Mouse (Mus musculus) midbrain, embryonic 12.5 days (tissue): Measurements from ENCODE around the gene Eif4a3. TPM values are rescaled to one million over a fixed set of nuclear protein-coding genes. Genes with fewer than 3 reads are reported as not detected.
"Not testable (repeated sequence)": the region's sequence is repeated elsewhere in the genome, so short reads cannot be mapped to it uniquely, and the experiment has no call there.

Experiments
- ATAC-seq: fragments of 200-750 bp; cut with Nextera tagmentation; 2 replicates; pipeline ENCODE4 v1.8.0; 2017; ENCODE audit warnings: low read depth, moderate TSS enrichment, moderate library complexity; ENCODE audit not compliant: low FRiP score
- H3K27ac ChIP-seq: fragments of 300-500 bp; sonication (generic); replicated peaks from 2 replicates; pipeline ENCODE4 v1.5.1; 2016; ENCODE audit warnings: mild to moderate bottlenecking
- H3K27me3 ChIP-seq: fragments of 300-500 bp; sonication (generic); 2 replicates; pipeline ENCODE4 v1.6.1; 2016; ENCODE audit warnings: mild to moderate bottlenecking
- H3K36me3 ChIP-seq: fragments of 300-500 bp; sonication (generic); 2 replicates; pipeline ENCODE4 v1.6.1; 2016
- H3K4me1 ChIP-seq: fragments of 300-500 bp; sonication (generic); 2 replicates; pipeline ENCODE4 v1.6.1; 2016
- H3K4me2 ChIP-seq: fragments of 300-500 bp; sonication (generic); replicated peaks from 2 replicates; pipeline ENCODE4 v1.6.1; 2016; ENCODE audit warnings: mild to moderate bottlenecking, moderate library complexity
- H3K4me3 ChIP-seq: fragments of 300-500 bp; sonication (generic); 2 replicates; pipeline ENCODE4 v1.5.1; 2016; ENCODE audit warnings: mild to moderate bottlenecking
- H3K9ac ChIP-seq: fragments of 300-500 bp; sonication (generic); replicated peaks from 2 replicates; pipeline ENCODE4 v1.6.1; 2016; ENCODE audit warnings: mild to moderate bottlenecking, moderate library complexity
- H3K9me3 ChIP-seq: fragments of 300-500 bp; sonication (generic); 2 replicates; pipeline ENCODE4 v1.6.1; 2016; ENCODE audit warnings: mild to moderate bottlenecking
- WGBS: fragments of 180-500 bp; shearing (Covaris S2); methylation state at CpG from one replicate; pipeline ENCODE4 v1.1.7; 2016; 5-methylcytosine and 5-hydroxymethylcytosine counted together
- polyA plus RNA-seq: library from polyadenylated mRNA; unstranded; fragments of >200 nt; fragmentation: Nextera tagmentation; extraction: Ambion mirVana; gene quantifications from 2 replicates; pipeline ENCODE4 v1.2.1, GENCODE M21; 2016

Gene Eif4a3
- polyA plus RNA-seq, 1 experiment from 2014 or later, result 341 TPM

- no peaks in the 10 kb centered on the region for H3K36me3 ChIP-seq
- no peak overlapping the region for H3K9ac ChIP-seq
- no peaks in the 10 kb centered on the region; the same call in 1 of the 2 replicates for H3K27me3 ChIP-seq
- H3K9me3 ChIP-seq, result no peaks in the 10 kb centered on the region
- 85% methylated on average over 17 of the region's 17 CpGs for WGBS
- H3K4me1 ChIP-seq, result no peaks in the 10 kb centered on the region
- no peak for ATAC-seq
- H3K4me2 ChIP-seq, result no peak overlapping the region
- no peak overlapping the region for H3K27ac ChIP-seq
- H3K4me3 ChIP-seq, result no peak overlapping the region
These were observed 14.5 kb upstream of the Eif4a3 start for GRCm38 (mm10) chr11:119314252-119314936.

GRCm38 (mm10) chr11:119310621-119311020 lies 10.7 kb upstream of the Eif4a3 start:
- H3K4me1 ChIP-seq, result 0 out of 2 replicates have a peak, but pooled peaks cover 3% of the 10 kb centered on the region
- no peak overlapping the region for H3K27ac ChIP-seq
- WGBS, result 11% methylated on average over 10 of the region's 10 CpGs
- no peak overlapping the region for H3K4me3 ChIP-seq
- ATAC-seq, result no peak
- no peaks in the 10 kb centered on the region for H3K9me3 ChIP-seq
- no peaks in the 10 kb centered on the region for H3K36me3 ChIP-seq
- no peak overlapping the region for H3K9ac ChIP-seq
- H3K27me3 ChIP-seq, result peaks cover 8% of the 10 kb centered on the region; the same call in 1 of the 2 replicates
- no peak overlapping the region for H3K4me2 ChIP-seq

DNA sequence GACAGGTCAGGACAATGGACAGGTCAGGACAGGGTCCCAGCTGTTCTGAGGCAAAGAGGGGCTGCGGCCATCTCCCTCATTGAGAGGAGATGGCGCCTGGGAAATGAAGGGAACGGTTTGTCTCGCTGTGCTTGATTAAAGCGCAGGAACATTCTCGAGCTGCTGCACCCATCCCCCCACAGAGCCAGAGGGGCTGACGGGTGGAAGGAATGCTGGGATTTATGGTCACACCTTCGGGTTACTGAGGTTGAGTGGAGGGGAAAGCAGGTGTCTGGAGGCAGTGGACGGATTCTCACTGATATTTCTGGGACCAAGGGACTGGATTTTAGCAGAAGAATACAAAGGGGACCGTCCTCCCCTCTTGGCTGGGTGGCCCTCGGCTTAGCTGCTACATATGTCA lies 8.0 kb upstream of the Eif4a3 start:
- ATAC-seq, result no peak
- WGBS, result 34% methylated on average over 11 of the region's 11 CpGs
- H3K27me3 ChIP-seq, result peaks cover 20% of the 10 kb centered on the region; the same call in 1 of the 2 replicates

GRCm38 (mm10) chr11:119307658-119307867 lies 7.7 kb upstream of the Eif4a3 start, which contains the start of gene Card14:
Gene Card14, plus strand, starts transcription at chr11:119307768.
- Histone ChIP-seq H3K36me3 (no peaks in the 10 kb centered on the region), H3K4me3 (no peak within 1 kb of the TSS), H3K9ac (no peak within 1 kb of the TSS), H3K27ac (no peak within 1 kb of the TSS), H3K4me2 (no peak within 1 kb of the TSS), H3K27me3 (peaks cover 20% of the 10 kb centered on the region; the same call in 1 of the 2 replicates), H3K9me3 (no peaks in the 10 kb centered on the region), H3K4me1 (0 out of 2 replicates have a peak, but pooled peaks cover 3% of the 10 kb centered on the region)
- 54% methylated on average over 1 of the region's 1 CpGs for WGBS
- ATAC-seq, result no peak

More for the DNA sequence above, 8.0 kb upstream of the Eif4a3 start:
- no peaks in the 10 kb centered on the region for H3K9me3 ChIP-seq
- no peak overlapping the region for H3K9ac ChIP-seq
- 0 out of 2 replicates have a peak, but pooled peaks cover 3% of the 10 kb centered on the region for H3K4me1 ChIP-seq
- no peak overlapping the region for H3K4me3 ChIP-seq
- H3K27ac ChIP-seq, result no peak overlapping the region
- no peaks in the 10 kb centered on the region for H3K36me3 ChIP-seq
- no peak overlapping the region for H3K4me2 ChIP-seq

GRCm38 (mm10) chr11:119306762-119307657 lies 7.1 kb upstream of the Eif4a3 start:
- Histone ChIP-seq H3K4me2 (no peak overlapping the region), H3K4me1 (0 out of 2 replicates have a peak, but pooled peaks cover 3% of the 10 kb centered on the region), H3K4me3 (no peak overlapping the region), H3K27ac (no peak overlapping the region), H3K9me3 (no peaks in the 10 kb centered on the region), H3K36me3 (no peaks in the 10 kb centered on the region), H3K27me3 (peaks cover 20% of the 10 kb centered on the region; the same call in 1 of the 2 replicates), H3K9ac (no peak overlapping the region)
- ATAC-seq, result no peak
- 65% methylated on average over 13 of the region's 13 CpGs for WGBS

GRCm38 (mm10) chr11:119304904-119305712 lies 5.2 kb upstream of the Eif4a3 start:
- 47% methylated on average over 16 of the region's 16 CpGs for WGBS
- ATAC-seq, result no peak
- H3K27me3 ChIP-seq, result peaks cover 20% of the 10 kb centered on the region; the same call in 1 of the 2 replicates
- H3K4me2 ChIP-seq, result no peak overlapping the region
- peaks cover 12% of the 10 kb centered on the region for H3K4me1 ChIP-seq
- H3K27ac ChIP-seq, result no peak overlapping the region
- no peak overlapping the region for H3K9ac ChIP-seq
- H3K36me3 ChIP-seq, result no peaks in the 10 kb centered on the region
- no peaks in the 10 kb centered on the region for H3K9me3 ChIP-seq
- H3K4me3 ChIP-seq, result no peak overlapping the region

GRCm38 (mm10) chr11:119300986-119301385 lies 1.1 kb upstream of the Eif4a3 start:
- ATAC-seq, result no peak
- WGBS, result 26% methylated on average over 2 of the region's 2 CpGs
- H3K4me3 ChIP-seq, result peak overlapping the region; percentile 99; the same call in 1 of the 2 replicates
- H3K36me3 ChIP-seq, result peaks cover 21% of the 10 kb centered on the region
- peaks cover 24% of the 10 kb centered on the region for H3K4me1 ChIP-seq
- 0 out of 2 replicates have a peak, but pooled peaks cover 12% of the 10 kb centered on the region for H3K27me3 ChIP-seq
- H3K4me2 ChIP-seq, result peak overlapping the region; percentile 93
- peak overlapping the region; percentile 97; the same call in 1 of the 2 replicates for H3K9ac ChIP-seq
- no peaks in the 10 kb centered on the region for H3K9me3 ChIP-seq
- H3K27ac ChIP-seq, result peak overlapping the region; percentile 96; the same call in 1 of the 2 replicates

- Histone ChIP-seq H3K9me3 (no peaks in the 10 kb centered on the region), H3K4me3 (peak overlapping the region; percentile 99), H3K9ac (peak overlapping the region; percentile 97), H3K36me3 (peaks cover 27% of the 10 kb centered on the region), H3K27ac (peak overlapping the region; percentile 96), H3K4me2 (peak overlapping the region; percentile 93), H3K4me1 (peaks cover 24% of the 10 kb centered on the region), H3K27me3 (0 out of 2 replicates have a peak, but pooled peaks cover 12% of the 10 kb centered on the region)
- ATAC-seq, result no peak
- WGBS, result 2% methylated on average over 31 of the region's 31 CpGs
These were observed 502 bp upstream of the Eif4a3 start for GRCm38 (mm10) chr11:119300246-119300935.

DNA sequence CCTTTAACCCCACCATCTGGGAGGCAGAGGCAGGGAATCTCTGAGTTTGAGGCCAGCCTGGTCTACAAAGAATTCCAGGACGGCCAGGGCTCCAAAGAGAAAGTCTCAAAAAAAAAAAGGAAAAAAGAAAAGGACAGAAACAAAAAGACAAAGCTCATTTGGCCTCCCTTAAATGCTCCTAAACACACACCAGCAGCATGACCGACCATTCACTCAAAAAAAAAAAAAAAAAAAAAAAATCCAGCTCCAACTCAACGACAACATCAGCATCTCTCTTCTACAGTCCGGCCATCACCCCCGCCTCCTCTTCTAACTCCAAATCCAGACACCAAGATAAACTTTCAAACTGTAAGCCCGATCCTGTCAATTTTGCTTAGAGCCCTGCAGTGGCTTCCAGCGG lies 972 bp downstream of the Eif4a3 start:
- 17% methylated on average over 7 of the region's 7 CpGs for WGBS
- Histone ChIP-seq H3K27ac (no peak overlapping the region), H3K4me1 (peaks cover 24% of the 10 kb centered on the region), H3K4me2 (peak overlapping the region; percentile 93), H3K9ac (peak overlapping the region; percentile 97), H3K36me3 (peaks cover 41% of the 10 kb centered on the region), H3K9me3 (no peaks in the 10 kb centered on the region), H3K4me3 (peak overlapping the region; percentile 99), H3K27me3 (0 out of 2 replicates have a peak, but pooled peaks cover 3% of the 10 kb centered on the region)
- ATAC-seq, result no peak

DNA sequence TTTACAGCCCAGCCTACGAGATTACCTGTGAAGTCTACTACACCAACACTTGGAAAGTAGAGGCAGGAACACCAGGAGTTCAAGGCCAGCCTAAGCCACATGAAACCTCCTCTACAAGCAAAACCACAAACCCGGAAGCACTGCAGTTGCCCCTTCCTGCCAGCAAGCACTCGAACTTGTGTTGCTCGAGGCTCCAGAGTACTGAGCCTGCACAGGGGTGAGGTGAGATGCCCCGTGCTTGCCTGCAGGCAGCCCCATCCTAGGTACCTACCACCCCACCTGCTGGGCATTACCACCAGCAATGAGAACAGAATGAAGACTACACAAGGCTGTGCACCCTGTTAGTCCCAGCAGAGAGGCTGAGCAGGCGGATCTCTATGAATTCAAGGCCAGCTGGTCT lies 1.9 kb downstream of the Eif4a3 start:
- Histone ChIP-seq H3K36me3 (peaks cover 51% of the 10 kb centered on the region), H3K9me3 (no peaks in the 10 kb centered on the region), H3K27me3 (no peaks in the 10 kb centered on the region), H3K4me1 (peaks cover 24% of the 10 kb centered on the region), H3K27ac (no peak overlapping the region), H3K9ac (peak overlapping the region; percentile 17; the same call in 1 of the 2 replicates), H3K4me2 (peak overlapping the region; percentile 93), H3K4me3 (no peak overlapping the region)
- ATAC-seq, result no peak
- 86% methylated on average over 6 of the region's 6 CpGs for WGBS

GRCm38 (mm10) chr11:119292861-119293260 lies 7.0 kb downstream of the Eif4a3 start:
- not testable (repeated sequence) for ATAC-seq, H3K27ac ChIP-seq, H3K9me3 ChIP-seq, H3K4me3 ChIP-seq, H3K9ac ChIP-seq, H3K27me3 ChIP-seq, H3K4me1 ChIP-seq, H3K4me2 ChIP-seq
- 95% methylated on average over 8 of the region's 8 CpGs for WGBS
- H3K36me3 ChIP-seq, result peaks cover 95% of the 10 kb centered on the region
